Mouse (Mus musculus): ENCODE measurements at regions not wholly inside any gene's neighbourhood (a gene's known extent, or its start where the extent isn't known, plus 50 kb on each side); places are given as distances from the start of the nearest gene placed in this dataset.

DNA sequence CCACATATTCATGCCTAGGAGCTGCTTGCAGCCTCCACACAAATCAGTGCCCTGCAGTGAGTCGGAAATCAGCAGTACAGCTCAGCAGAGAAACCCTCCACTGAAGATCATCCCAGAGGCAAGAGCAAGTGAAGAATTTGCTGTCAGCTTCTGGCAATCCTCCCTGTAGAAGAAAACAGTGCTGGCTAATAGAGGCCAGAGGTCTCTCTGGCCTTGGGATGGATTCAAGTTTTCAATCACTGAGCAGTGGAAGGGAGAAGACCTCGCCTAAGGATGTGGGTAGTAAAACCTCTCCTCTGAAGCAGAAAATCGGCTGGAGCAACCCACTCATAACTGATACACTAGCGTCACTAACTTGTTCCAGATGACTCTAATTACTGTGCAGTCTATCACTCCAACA lies 659.2 kb upstream of the Stxbp6 start:
- TF ChIP-seq E2F4 (IDR thresholded peaks at IDR 0.05; ENCODE audit: insufficient read depth) (no peak), POLR2AphosphoS2 (IDR thresholded peaks at IDR 0.05; ENCODE audit: insufficient read length, low read depth) (no peak), MYOD1 (IDR thresholded peaks at IDR 0.05; ENCODE audit: control insufficient read depth in 1 of 3, insufficient read length in 2 of 3, low read depth in 2 of 3) (no peak), POLR2A (IDR thresholded peaks at IDR 0.05; ENCODE audit: insufficient read length, low read depth) (no peak)

All from myocyte (in vitro differentiated cells).